Mouse (Mus musculus): ENCODE data around the gene Foxo3. TPM values are rescaled to one million over a fixed set of nuclear protein-coding genes. Genes with fewer than 3 reads are reported as not detected.

The Foxo3 gene
- polyA plus RNA-seq, 1 experiment from 2014 or later: 7.1 TPM

DNA sequence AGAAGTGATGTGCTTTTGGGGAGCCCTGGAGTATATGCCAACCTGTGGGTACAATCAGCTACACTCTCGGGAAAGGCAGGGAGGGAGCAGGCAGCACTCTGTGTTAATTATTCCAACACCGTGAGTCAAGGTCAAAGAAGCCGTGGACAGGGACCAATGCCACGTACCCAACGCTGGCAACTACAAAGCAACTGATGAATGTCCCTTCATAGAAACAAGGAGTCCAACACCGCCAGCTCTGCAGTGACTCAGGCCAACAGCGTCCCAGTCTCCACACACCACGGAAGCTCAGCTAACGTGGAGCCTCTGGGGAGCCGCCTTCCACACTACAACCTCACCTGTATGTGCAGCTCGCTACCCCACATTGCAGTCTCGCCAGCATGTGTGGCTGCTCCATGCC lies 68.9 kb downstream of the Foxo3 start:
- ATAC-seq (ENCODE audit: insufficient number of reproducible peaks, insufficient read depth, low FRiP score, low read depth): no peak
- Histone ChIP-seq H3K4me1 (ENCODE audit: control insufficient read depth in 2 of 2, insufficient read depth in 2 of 2, low read length in 2 of 2) (peaks cover 17 to 30% of the 10 kb centered on the region in 2 experiments), H3K27ac (replicated peaks in 1 of 2; ENCODE audit: control insufficient read depth in 1 of 2, insufficient read depth in 1 of 2, low read depth in 2 of 2, low read length in 2 of 2) (no peak overlapping the region), H3K9me3 (ENCODE audit: control insufficient read depth, low read length) (no peaks in the 10 kb centered on the region), H3K36me3 (ENCODE audit: control insufficient read depth, insufficient read depth, low read length) (0 out of 2 replicates have a peak, but pooled peaks cover 3% of the 10 kb centered on the region), H3K4me3 (ENCODE audit: control insufficient read depth in 1 of 2, insufficient read depth in 1 of 2, low read depth in 1 of 2, low read length in 2 of 2) (no peak overlapping the region), H3K27me3 (ENCODE audit: control insufficient read depth, insufficient read depth, low read length) (no peaks in the 10 kb centered on the region), H3K9ac (ENCODE audit: low read length) (no peak overlapping the region), H3K4me2 (ENCODE audit: low read length) (no peak overlapping the region)
- 77% methylated on average over 12 of the region's 12 CpGs for WGBS

- WGBS: 44% methylated on average over 20 of the region's 20 CpGs
- Histone ChIP-seq H3K4me2 (ENCODE audit: low read length) (peak overlapping the region; percentile 36), H3K9ac (ENCODE audit: low read length) (0 out of 2 replicates have a peak overlapping the region, but pooled peaks have one; percentile 23), H3K9me3 (ENCODE audit: control insufficient read depth, low read length) (no peaks in the 10 kb centered on the region), H3K36me3 (ENCODE audit: control insufficient read depth, insufficient read depth, low read length) (0 out of 2 replicates have a peak, but pooled peaks cover 3% of the 10 kb centered on the region), H3K27me3 (ENCODE audit: control insufficient read depth, insufficient read depth, low read length) (no peaks in the 10 kb centered on the region), H3K4me3 (ENCODE audit: control insufficient read depth in 1 of 2, insufficient read depth in 1 of 2, low read depth in 1 of 2, low read length in 2 of 2) (no peak overlapping the region), H3K27ac (replicated peaks in 1 of 2; ENCODE audit: control insufficient read depth in 1 of 2, insufficient read depth in 1 of 2, low read depth in 2 of 2, low read length in 2 of 2) (peak overlapping the region; percentile 55 to 63; a peak in 3 of 4 replicates), H3K4me1 (ENCODE audit: control insufficient read depth in 2 of 2, insufficient read depth in 2 of 2, low read length in 2 of 2) (peaks cover 22 to 40% of the 10 kb centered on the region in 2 experiments)
- no peak for ATAC-seq (ENCODE audit: insufficient number of reproducible peaks, insufficient read depth, low FRiP score, low read depth)
These were observed 71.7 kb downstream of the Foxo3 start for GRCm38 (mm10) chr10:42204768-42205412.

- 56% methylated on average over 18 of the region's 18 CpGs for WGBS
- Histone ChIP-seq H3K36me3 (ENCODE audit: control insufficient read depth, insufficient read depth, low read length) (no peaks in the 10 kb centered on the region), H3K4me1 (ENCODE audit: control insufficient read depth in 2 of 2, insufficient read depth in 2 of 2, low read length in 2 of 2) (peaks cover 28 to 53% of the 10 kb centered on the region in 2 experiments), H3K4me2 (ENCODE audit: low read length) (no peak overlapping the region), H3K4me3 (ENCODE audit: control insufficient read depth in 1 of 2, insufficient read depth in 1 of 2, low read depth in 1 of 2, low read length in 2 of 2) (no peak overlapping the region), H3K27ac (replicated peaks in 1 of 2; ENCODE audit: control insufficient read depth in 1 of 2, insufficient read depth in 1 of 2, low read depth in 2 of 2, low read length in 2 of 2) (0 out of 4 replicates have a peak overlapping the region, but pooled peaks of 1 of the 2 experiments have one; percentile 55), H3K27me3 (ENCODE audit: control insufficient read depth, insufficient read depth, low read length) (no peaks in the 10 kb centered on the region), H3K9me3 (ENCODE audit: control insufficient read depth, low read length) (no peaks in the 10 kb centered on the region), H3K9ac (ENCODE audit: low read length) (peak overlapping the region; percentile 21; the same call in 1 of the 2 replicates)
- no peak for ATAC-seq (ENCODE audit: insufficient number of reproducible peaks, insufficient read depth, low FRiP score, low read depth)
These were observed 73.0 kb downstream of the Foxo3 start for GRCm38 (mm10) chr10:42203321-42204155.

GRCm38 (mm10) chr10:42202561-42202960 lies 74.0 kb downstream of the Foxo3 start:
- Histone ChIP-seq H3K9ac (ENCODE audit: low read length) (no peak overlapping the region), H3K36me3 (ENCODE audit: control insufficient read depth, insufficient read depth, low read length) (peaks cover 3% of the 10 kb centered on the region), H3K27me3 (ENCODE audit: control insufficient read depth, insufficient read depth, low read length) (no peaks in the 10 kb centered on the region), H3K4me1 (ENCODE audit: control insufficient read depth in 2 of 2, insufficient read depth in 2 of 2, low read length in 2 of 2) (peaks cover 25 to 53% of the 10 kb centered on the region in 2 experiments), H3K27ac (replicated peaks in 1 of 2; ENCODE audit: control insufficient read depth in 1 of 2, insufficient read depth in 1 of 2, low read depth in 2 of 2, low read length in 2 of 2) (no peak overlapping the region), H3K9me3 (ENCODE audit: control insufficient read depth, low read length) (peaks cover under 1% of the 10 kb centered on the region; the same call in 1 of the 2 replicates), H3K4me2 (ENCODE audit: low read length) (no peak overlapping the region), H3K4me3 (ENCODE audit: control insufficient read depth in 1 of 2, insufficient read depth in 1 of 2, low read depth in 1 of 2, low read length in 2 of 2) (no peak overlapping the region)
- 87% methylated on average over 8 of the region's 8 CpGs for WGBS
- ATAC-seq (ENCODE audit: insufficient number of reproducible peaks, insufficient read depth, low FRiP score, low read depth): no peak

- Histone ChIP-seq H3K27ac (replicated peaks in 1 of 2; ENCODE audit: control insufficient read depth in 1 of 2, insufficient read depth in 1 of 2, low read depth in 2 of 2, low read length in 2 of 2) (peak overlapping the region in 1 of 2 experiments; percentile 51; a peak in 1 of 4 replicates), H3K36me3 (ENCODE audit: control insufficient read depth, insufficient read depth, low read length) (peaks cover 22% of the 10 kb centered on the region), H3K4me2 (ENCODE audit: low read length) (no peak overlapping the region), H3K4me1 (ENCODE audit: control insufficient read depth in 2 of 2, insufficient read depth in 2 of 2, low read length in 2 of 2) (peaks cover 16 to 52% of the 10 kb centered on the region in 2 experiments), H3K9ac (ENCODE audit: low read length) (no peak overlapping the region), H3K4me3 (ENCODE audit: control insufficient read depth in 1 of 2, insufficient read depth in 1 of 2, low read depth in 1 of 2, low read length in 2 of 2) (no peak overlapping the region), H3K27me3 (ENCODE audit: control insufficient read depth, insufficient read depth, low read length) (no peaks in the 10 kb centered on the region), H3K9me3 (ENCODE audit: control insufficient read depth, low read length) (peaks cover 8% of the 10 kb centered on the region; the same call in 1 of the 2 replicates)
- no peak for ATAC-seq (ENCODE audit: insufficient number of reproducible peaks, insufficient read depth, low FRiP score, low read depth)
- WGBS: 21% methylated on average over 3 of the region's 3 CpGs
These were observed 77.1 kb downstream of the Foxo3 start for GRCm38 (mm10) chr10:42199472-42199871.

DNA sequence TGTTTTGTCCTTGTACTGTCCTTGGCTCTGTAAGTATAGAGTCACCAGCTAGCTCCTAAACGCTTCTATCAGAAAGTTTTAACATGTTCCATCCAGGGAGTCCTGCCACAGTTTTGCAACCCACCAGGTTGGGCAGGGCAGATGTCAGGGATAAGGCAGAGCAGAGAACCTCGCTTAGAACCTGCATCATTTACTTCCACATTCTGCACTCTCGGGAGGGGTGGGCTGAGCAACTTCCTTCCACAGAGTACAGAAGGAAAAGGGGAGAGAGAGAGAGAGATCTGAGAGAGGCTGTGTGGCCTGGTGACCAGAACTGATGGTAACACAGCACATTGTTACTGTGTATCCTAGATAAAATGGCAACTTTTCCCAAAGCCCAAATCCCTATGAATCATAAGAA lies 77.9 kb downstream of the Foxo3 start:
- 38% methylated on average over 3 of the region's 3 CpGs for WGBS
- Histone ChIP-seq H3K27ac (replicated peaks in 1 of 2; ENCODE audit: control insufficient read depth in 1 of 2, insufficient read depth in 1 of 2, low read depth in 2 of 2, low read length in 2 of 2) (peak overlapping the region; percentile 25 to 51), H3K9me3 (ENCODE audit: control insufficient read depth, low read length) (peaks cover 8% of the 10 kb centered on the region; the same call in 1 of the 2 replicates), H3K9ac (ENCODE audit: low read length) (no peak overlapping the region), H3K4me2 (ENCODE audit: low read length) (no peak overlapping the region), H3K27me3 (ENCODE audit: control insufficient read depth, insufficient read depth, low read length) (no peaks in the 10 kb centered on the region), H3K4me3 (ENCODE audit: control insufficient read depth in 1 of 2, insufficient read depth in 1 of 2, low read depth in 1 of 2, low read length in 2 of 2) (no peak overlapping the region), H3K36me3 (ENCODE audit: control insufficient read depth, insufficient read depth, low read length) (peaks cover 22% of the 10 kb centered on the region), H3K4me1 (ENCODE audit: control insufficient read depth in 2 of 2, insufficient read depth in 2 of 2, low read length in 2 of 2) (peaks cover 21 to 48% of the 10 kb centered on the region in 2 experiments)
- ATAC-seq (ENCODE audit: insufficient number of reproducible peaks, insufficient read depth, low FRiP score, low read depth): no peak

DNA sequence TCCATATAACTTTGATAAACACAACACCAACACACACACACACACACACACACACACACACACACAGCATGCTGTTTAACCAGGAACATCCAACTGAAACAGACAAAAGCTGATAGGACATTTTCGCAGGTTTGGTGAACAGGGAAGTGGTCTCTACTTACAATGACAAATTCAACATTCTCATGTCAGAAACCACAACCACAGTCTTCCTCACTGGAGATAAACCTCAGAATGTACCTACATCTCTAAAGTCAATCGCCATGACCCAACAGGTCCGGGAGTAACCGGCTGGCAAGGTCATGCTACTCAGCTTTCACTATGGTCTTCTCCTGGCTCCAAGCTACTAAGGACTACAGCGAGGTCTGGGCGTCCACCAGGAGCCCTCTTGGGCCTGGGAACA lies 81.8 kb downstream of the Foxo3 start:
- no peak overlapping the region for H3K9ac ChIP-seq (ENCODE audit: low read length)
- H3K9me3 ChIP-seq (ENCODE audit: control insufficient read depth, low read length): peaks cover 8% of the 10 kb centered on the region; the same call in 1 of the 2 replicates
- peaks cover 22% of the 10 kb centered on the region for H3K36me3 ChIP-seq (ENCODE audit: control insufficient read depth, insufficient read depth, low read length)
- no peak overlapping the region for H3K27ac ChIP-seq (replicated peaks in 1 of 2; ENCODE audit: control insufficient read depth in 1 of 2, insufficient read depth in 1 of 2, low read depth in 2 of 2, low read length in 2 of 2)
- WGBS: 84% methylated on average over 6 of the region's 6 CpGs
- no peak overlapping the region for H3K4me3 ChIP-seq (ENCODE audit: control insufficient read depth in 1 of 2, insufficient read depth in 1 of 2, low read depth in 1 of 2, low read length in 2 of 2)
- H3K4me1 ChIP-seq (ENCODE audit: control insufficient read depth in 2 of 2, insufficient read depth in 2 of 2, low read length in 2 of 2): peaks cover 33 to 51% of the 10 kb centered on the region in 2 experiments
- ATAC-seq (ENCODE audit: insufficient number of reproducible peaks, insufficient read depth, low FRiP score, low read depth): no peak
- H3K4me2 ChIP-seq (ENCODE audit: low read length): no peak overlapping the region
- no peaks in the 10 kb centered on the region for H3K27me3 ChIP-seq (ENCODE audit: control insufficient read depth, insufficient read depth, low read length)

All from heart, embryonic 14.5 days (tissue).